Mouse (Mus musculus): Measurements from ENCODE around the gene Gstm1. TPM values are rescaled to one million over a fixed set of nuclear protein-coding genes. Genes with fewer than 3 reads are reported as not detected.
"Not testable (repeated sequence)": the region's sequence is repeated elsewhere in the genome, so short reads cannot be mapped to it uniquely, and the experiment has no call there.

The Gstm1 gene
- polyA plus RNA-seq, 1 experiment from 2014 or later = 73.6 TPM

- no peak overlapping the region for H3K9ac ChIP-seq
- H3K27ac ChIP-seq (replicated peaks) = no peak overlapping the region
- no peak overlapping the region for H3K4me2 ChIP-seq
- H3K4me3 ChIP-seq = no peak overlapping the region
- ATAC-seq (ENCODE audit: low read depth) = no peak
- H3K9me3 ChIP-seq = no peaks in the 10 kb centered on the region
- no peaks in the 10 kb centered on the region for H3K27me3 ChIP-seq
- H3K4me1 ChIP-seq (replicated peaks) = no peaks in the 10 kb centered on the region
- no peaks in the 10 kb centered on the region for H3K36me3 ChIP-seq
Observed at GRCm38 (mm10) chr3:108032113-108032512, 14.3 kb upstream of the Gstm1 start.

- Histone ChIP-seq H3K4me1 (replicated peaks) (no peaks in the 10 kb centered on the region), H3K27me3 (no peaks in the 10 kb centered on the region), H3K9me3 (no peaks in the 10 kb centered on the region), H3K27ac (replicated peaks) (no peak overlapping the region), H3K4me3 (no peak overlapping the region), H3K9ac (no peak overlapping the region), H3K4me2 (no peak overlapping the region), H3K36me3 (no peaks in the 10 kb centered on the region)
- WGBS = 60% methylated on average over 4 of the region's 4 CpGs
- ATAC-seq (ENCODE audit: low read depth) = no peak
Observed at GRCm38 (mm10) chr3:108028641-108029365, 11.0 kb upstream of the Gstm1 start.

DNA sequence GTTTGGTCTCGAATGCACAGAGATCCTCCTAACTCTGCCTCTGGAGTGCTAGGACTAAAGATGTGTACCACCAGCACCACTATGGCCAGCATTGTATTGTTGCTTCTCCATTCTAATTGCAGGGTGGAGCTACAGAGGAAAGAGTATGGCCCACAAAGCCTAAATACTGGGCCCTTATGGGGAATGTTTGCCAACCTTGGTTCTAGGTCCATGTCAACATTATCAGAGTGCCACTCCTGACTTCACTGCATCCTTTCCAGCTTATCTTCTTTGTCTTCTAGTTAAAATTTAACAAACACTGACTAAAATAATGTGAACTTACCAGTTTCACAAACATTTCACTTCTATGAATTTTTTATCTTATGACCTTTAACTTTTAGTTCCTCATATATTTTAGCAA is 8.8 kb upstream of the Gstm1 start:
- Histone ChIP-seq H3K9ac (no peak overlapping the region), H3K4me3 (no peak overlapping the region), H3K4me2 (no peak overlapping the region), H3K36me3 (no peaks in the 10 kb centered on the region), H3K4me1 (replicated peaks) (no peaks in the 10 kb centered on the region), H3K27me3 (no peaks in the 10 kb centered on the region), H3K9me3 (no peaks in the 10 kb centered on the region), H3K27ac (replicated peaks) (no peak overlapping the region)
- 79% methylated on average over 1 of the region's 1 CpGs for WGBS
- ATAC-seq (ENCODE audit: low read depth) = no peak

DNA sequence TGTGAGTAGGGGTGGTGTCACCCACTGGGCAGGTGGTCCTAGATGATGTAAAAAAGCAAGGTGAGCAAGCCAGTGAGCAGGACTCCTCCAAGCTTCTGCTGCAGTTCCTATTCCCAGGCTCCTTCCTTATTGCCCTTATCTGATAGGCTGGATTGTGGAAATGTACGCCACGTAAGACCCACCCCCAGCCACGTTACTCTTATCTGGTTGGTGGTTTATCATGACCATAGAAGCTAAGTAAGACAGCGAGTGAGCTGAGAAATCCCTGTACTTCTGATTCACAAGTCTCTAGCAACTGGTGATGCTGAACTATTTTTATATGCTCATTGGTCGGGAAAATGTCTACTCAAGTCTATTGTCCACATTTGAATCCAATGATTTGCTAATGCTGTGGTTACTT is 8.3 kb upstream of the Gstm1 start:
- H3K4me3 ChIP-seq = no peak overlapping the region
- no peak overlapping the region for H3K9ac ChIP-seq
- no peak for ATAC-seq (ENCODE audit: low read depth)
- H3K27ac ChIP-seq (replicated peaks) = no peak overlapping the region
- no peak overlapping the region for H3K4me2 ChIP-seq
- no peaks in the 10 kb centered on the region for H3K4me1 ChIP-seq (replicated peaks)
- 81% methylated on average over 5 of the region's 5 CpGs for WGBS
- H3K36me3 ChIP-seq = no peaks in the 10 kb centered on the region
- H3K27me3 ChIP-seq = no peaks in the 10 kb centered on the region
- no peaks in the 10 kb centered on the region for H3K9me3 ChIP-seq

GRCm38 (mm10) chr3:108025318-108025717 is 7.5 kb upstream of the Gstm1 start:
- Histone ChIP-seq H3K4me3 (no peak overlapping the region), H3K4me2 (no peak overlapping the region), H3K9ac (no peak overlapping the region), H3K9me3 (no peaks in the 10 kb centered on the region), H3K27ac (replicated peaks) (no peak overlapping the region), H3K4me1 (replicated peaks) (no peaks in the 10 kb centered on the region), H3K36me3 (no peaks in the 10 kb centered on the region), H3K27me3 (no peaks in the 10 kb centered on the region)
- no peak for ATAC-seq (ENCODE audit: low read depth)
- WGBS = 70% methylated on average over 4 of the region's 4 CpGs

DNA sequence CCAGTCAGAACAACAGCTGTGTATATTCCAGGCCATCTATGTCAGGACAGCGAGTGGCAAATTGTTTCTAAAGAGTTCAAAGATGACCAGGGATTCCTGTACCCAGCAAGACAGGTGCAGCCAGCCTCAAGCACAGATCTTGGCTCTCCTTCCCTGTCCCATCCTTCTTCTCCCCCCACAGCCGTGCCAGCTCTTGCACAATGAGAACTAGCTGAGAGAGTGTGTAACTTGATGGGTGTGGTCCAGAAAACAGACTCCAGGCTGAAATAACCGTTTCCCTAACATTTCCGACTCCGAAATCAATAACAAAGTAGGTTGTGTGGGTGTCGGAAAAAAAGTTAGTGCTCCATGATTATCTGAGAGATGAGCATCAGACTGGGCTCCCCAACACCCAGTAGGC is 4.9 kb upstream of the Gstm1 start:
- Histone ChIP-seq H3K9me3 (no peaks in the 10 kb centered on the region), H3K36me3 (no peaks in the 10 kb centered on the region), H3K4me2 (no peak overlapping the region), H3K27me3 (no peaks in the 10 kb centered on the region), H3K4me3 (no peak overlapping the region), H3K27ac (replicated peaks) (no peak overlapping the region), H3K4me1 (replicated peaks) (peaks cover 9% of the 10 kb centered on the region; the same call in 1 of the 2 replicates), H3K9ac (no peak overlapping the region)
- WGBS = 88% methylated on average over 6 of the region's 6 CpGs
- ATAC-seq (ENCODE audit: low read depth) = no peak

GRCm38 (mm10) chr3:108020351-108021022 is 2.7 kb upstream of the Gstm1 start:
- H3K27ac ChIP-seq (replicated peaks); H3K4me3 ChIP-seq; H3K4me2 ChIP-seq; H3K9ac ChIP-seq; ATAC-seq (ENCODE audit: low read depth); H3K36me3 ChIP-seq; H3K27me3 ChIP-seq; H3K9me3 ChIP-seq: not testable (repeated sequence)
- 88% methylated on average over 11 of the region's 11 CpGs for WGBS
- peaks cover 25% of the 10 kb centered on the region for H3K4me1 ChIP-seq (replicated peaks)

DNA sequence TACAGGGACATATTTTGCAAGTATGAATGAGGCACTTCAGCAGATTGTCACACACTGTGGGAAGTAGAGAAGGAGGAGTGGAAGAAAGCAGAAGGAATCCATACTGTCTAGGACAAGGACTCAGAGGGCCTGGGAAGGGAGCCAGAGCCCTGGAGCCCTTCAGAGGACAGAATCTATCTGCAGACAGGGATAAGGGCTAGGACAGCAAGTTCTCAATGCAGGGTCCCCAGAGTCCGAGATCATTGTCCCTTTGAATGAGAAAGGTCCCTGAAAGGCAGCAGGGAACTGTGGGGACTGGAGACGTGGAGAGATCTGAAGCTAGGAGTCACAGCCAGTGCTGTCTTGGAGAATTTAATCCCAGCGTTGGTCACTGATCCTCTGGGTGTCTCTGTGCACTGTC is 1.5 kb upstream of the Gstm1 start:
- not testable (repeated sequence) for H3K27ac ChIP-seq (replicated peaks); H3K27me3 ChIP-seq; H3K4me2 ChIP-seq; ATAC-seq (ENCODE audit: low read depth); H3K9ac ChIP-seq; H3K9me3 ChIP-seq; H3K36me3 ChIP-seq; H3K4me3 ChIP-seq
- 74% methylated on average over 3 of the region's 3 CpGs for WGBS
- H3K4me1 ChIP-seq (replicated peaks) = peaks cover 25% of the 10 kb centered on the region

- WGBS = 31% methylated on average over 14 of the region's 14 CpGs
- peaks cover 25% of the 10 kb centered on the region for H3K4me1 ChIP-seq (replicated peaks)
- H3K36me3 ChIP-seq = no peaks in the 10 kb centered on the region
- peak overlapping the region; percentile 66 for H3K9ac ChIP-seq
- no peaks in the 10 kb centered on the region for H3K27me3 ChIP-seq
- no peaks in the 10 kb centered on the region for H3K9me3 ChIP-seq
- peak overlapping the region; percentile 43 for H3K4me3 ChIP-seq
- H3K27ac ChIP-seq (replicated peaks) = peak overlapping the region; percentile 85
- ATAC-seq (ENCODE audit: low read depth) = no peak
- H3K4me2 ChIP-seq = peak overlapping the region; percentile 84
Observed at GRCm38 (mm10) chr3:108018190-108018820, 532 bp upstream of the Gstm1 start.

GRCm38 (mm10) chr3:108016468-108016867 is 1.3 kb downstream of the Gstm1 start:
- Histone ChIP-seq H3K4me1 (replicated peaks) (peaks cover 27% of the 10 kb centered on the region), H3K4me2 (peak overlapping the region; percentile 84), H3K9ac (0 out of 2 replicates have a peak overlapping the region, but pooled peaks have one; percentile 66), H3K4me3 (0 out of 2 replicates have a peak overlapping the region, but pooled peaks have one; percentile 43)
- WGBS = 93% methylated on average over 5 of the region's 5 CpGs
- not testable (repeated sequence) for H3K27ac ChIP-seq (replicated peaks); H3K27me3 ChIP-seq; H3K36me3 ChIP-seq; H3K9me3 ChIP-seq; ATAC-seq (ENCODE audit: low read depth)

DNA sequence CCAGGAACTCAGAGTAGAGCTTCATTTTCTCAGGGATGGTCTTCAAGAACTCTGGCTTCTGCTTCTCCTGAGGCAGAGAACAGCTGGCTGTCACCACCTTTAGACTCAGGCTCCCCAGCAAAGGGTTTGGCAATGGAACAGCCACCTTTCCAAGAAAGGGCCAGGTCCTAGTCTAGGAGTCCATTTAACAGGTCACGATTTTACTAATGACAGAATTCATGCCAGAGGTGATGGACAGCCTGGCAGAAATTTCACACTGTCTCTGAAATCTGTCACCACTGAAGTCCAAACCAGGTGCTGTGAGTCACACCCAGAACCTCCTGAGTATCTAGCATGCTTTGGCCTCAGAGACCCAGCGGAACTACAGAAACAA is 2.8 kb downstream of the Gstm1 start:
- Histone ChIP-seq H3K4me2 (no peak overlapping the region), H3K27me3 (no peaks in the 10 kb centered on the region), H3K36me3 (no peaks in the 10 kb centered on the region), H3K9ac (no peak overlapping the region), H3K4me3 (no peak overlapping the region), H3K4me1 (replicated peaks) (peaks cover 28% of the 10 kb centered on the region), H3K9me3 (no peaks in the 10 kb centered on the region), H3K27ac (replicated peaks) (no peak overlapping the region)
- ATAC-seq (ENCODE audit: low read depth) = no peak
- 92% methylated on average over 2 of the region's 2 CpGs for WGBS

DNA sequence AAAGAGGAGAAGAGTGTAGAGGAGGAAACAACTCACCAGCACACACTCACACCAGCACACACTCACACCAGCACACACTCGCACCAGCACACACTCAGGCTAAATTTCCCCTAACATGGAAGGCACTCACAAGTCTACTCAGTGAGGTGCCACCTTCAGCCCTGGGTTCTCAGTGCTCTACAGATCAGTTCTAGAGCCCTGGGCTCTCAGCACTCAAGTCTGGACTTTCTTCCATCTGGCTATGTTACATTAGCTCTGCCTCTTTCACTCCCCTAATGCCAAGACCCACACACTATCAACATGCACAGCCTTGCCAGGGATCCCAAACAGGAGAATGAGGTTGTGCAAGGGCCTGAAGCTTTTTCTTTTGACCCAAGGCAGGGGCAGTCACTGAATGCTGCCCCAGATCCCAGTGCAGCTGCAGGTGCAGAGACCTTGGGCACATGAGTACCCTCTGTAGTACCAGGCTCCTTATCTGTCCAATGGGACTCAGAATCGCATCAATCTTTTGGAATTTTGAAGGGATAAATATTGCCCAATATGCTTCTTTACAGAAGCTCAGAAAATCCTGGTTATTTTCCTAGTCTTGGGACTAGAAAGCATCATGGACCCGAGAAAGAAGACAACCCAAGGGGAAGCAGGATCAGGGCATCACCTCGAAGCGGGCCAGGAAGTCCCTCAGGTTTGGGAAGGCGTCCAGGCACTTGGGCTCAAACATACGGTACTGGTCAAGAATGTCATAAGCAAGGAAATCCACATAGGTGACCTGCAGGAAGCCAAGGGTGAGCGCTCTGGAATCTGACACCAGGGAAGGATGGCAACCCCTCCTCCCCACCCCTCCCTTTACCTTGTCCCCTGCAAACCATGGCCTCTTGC is 3.4 kb downstream of the Gstm1 start:
- no peaks in the 10 kb centered on the region for H3K27me3 ChIP-seq
- H3K27ac ChIP-seq (replicated peaks) = no peak overlapping the region
- no peaks in the 10 kb centered on the region for H3K9me3 ChIP-seq
- no peaks in the 10 kb centered on the region for H3K36me3 ChIP-seq
- no peak overlapping the region for H3K9ac ChIP-seq
- WGBS = 87% methylated on average over 8 of the region's 8 CpGs
- no peak for ATAC-seq (ENCODE audit: low read depth)
- H3K4me1 ChIP-seq (replicated peaks) = peaks cover 28% of the 10 kb centered on the region
- no peak overlapping the region for H3K4me3 ChIP-seq
- H3K4me2 ChIP-seq = no peak overlapping the region

Measured in neural tube, embryonic 13.5 days (tissue).